ENCODE assay signal across 9 mouse cellular contexts in the genomic region with DNA sequence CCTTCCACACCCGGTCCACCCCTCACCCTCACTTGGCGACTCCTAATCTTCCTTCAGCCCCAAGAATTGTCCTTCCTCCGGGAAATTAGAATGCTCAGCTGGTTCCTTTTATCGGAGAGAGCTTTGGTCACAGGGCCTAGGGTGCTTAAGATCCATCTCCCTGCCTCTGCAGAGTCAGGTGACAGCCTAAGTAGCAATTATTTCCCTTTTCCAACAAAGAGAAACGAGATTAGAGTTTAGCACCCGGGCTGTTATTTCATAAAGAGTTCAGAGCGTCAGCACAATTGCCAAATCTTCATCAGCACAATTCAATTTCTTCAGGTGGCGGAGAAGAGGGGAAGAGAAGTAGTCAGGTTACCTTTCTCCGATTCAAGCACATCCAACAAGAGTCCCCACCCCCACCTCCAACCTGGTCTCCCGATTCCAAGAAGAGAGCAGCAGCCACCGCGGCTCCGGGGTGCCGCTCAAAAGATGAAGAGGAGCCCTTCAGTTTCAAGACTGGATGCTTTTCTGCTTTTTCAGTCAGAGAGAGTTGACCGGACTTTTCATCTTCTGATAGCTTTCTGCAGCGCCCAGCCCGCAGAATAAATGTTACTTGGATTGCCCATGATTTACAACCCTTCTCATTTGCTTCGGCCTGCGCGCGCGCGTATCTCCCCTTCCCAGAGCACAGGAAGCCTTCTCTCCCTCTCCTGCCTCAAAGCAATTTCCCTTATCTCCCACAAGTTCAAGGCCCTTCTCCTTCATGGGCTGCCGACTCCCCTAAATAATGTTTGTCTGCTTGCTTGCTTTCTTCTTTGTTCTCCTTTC. TPM values are rescaled to one million over a fixed set of nuclear protein-coding genes. Genes with fewer than 3 reads are reported as not detected.
DNase-seq lines count a peak whose midpoint lies in the region; ATAC-seq and TF ChIP-seq lines count a peak whose summit lies in the region.
"Had no signal": no experiment of that assay in that cellular context is flagged by ENCODE, and none has a peak within 500 bp of the region (broad histone marks: within the 10 kb centered on the region; RNA-seq: fewer than 3 reads in every experiment).

No protein-coding gene starts in this region.

- 0 out of 2 replicates have a peak, but pooled peaks cover 8% of the 10 kb centered on the region for H3K27me3 ChIP-seq in heart, postnatal 0 days (ENCODE audit: control insufficient read depth, insufficient read depth, low read length)
- no peaks in the 10 kb centered on the region for H3K27me3 ChIP-seq in hindbrain, embryonic 13.5 days
- no peaks in the 10 kb centered on the region for H3K27me3 ChIP-seq in midbrain, embryonic 14.5 days (ENCODE audit: control insufficient read depth, insufficient read depth, low read length)

- H3K4me1 ChIP-seq in heart, postnatal 0 days (ENCODE audit: control insufficient read depth, insufficient read depth) = peaks cover 5% of the 10 kb centered on the region; the same call in 1 of the 2 replicates
- peaks cover 56% of the 10 kb centered on the region for H3K4me1 ChIP-seq in hindbrain, embryonic 13.5 days (replicated peaks)
- H3K4me1 ChIP-seq in midbrain, embryonic 14.5 days (ENCODE audit: control insufficient read depth, insufficient read depth, low read length) = peaks cover 20% of the 10 kb centered on the region; the same call in 1 of the 2 replicates

- H3K9me3 ChIP-seq in heart, postnatal 0 days (replicated peaks; ENCODE audit: control insufficient read depth, low read length) = no peaks in the 10 kb centered on the region
- H3K9me3 ChIP-seq in hindbrain, embryonic 13.5 days = no peaks in the 10 kb centered on the region
- H3K9me3 ChIP-seq in midbrain, embryonic 14.5 days (ENCODE audit: control insufficient read depth, low read length) = no peaks in the 10 kb centered on the region
- H3K9me3 ChIP-seq: G1E had no signal

- TF ChIP-seq CTCF in heart, postnatal 0 days (IDR thresholded peaks at IDR 0.05; ENCODE audit: low read depth) = no peak
- TF ChIP-seq CTCF in brain, embryonic 14.5 days (IDR thresholded peaks at IDR 0.05; ENCODE audit: borderline replicate concordance, extremely low read depth, insufficient read depth, insufficient read length) = no peak

- H3K36me3 ChIP-seq in heart, postnatal 0 days (replicated peaks; ENCODE audit: control insufficient read depth, insufficient read depth, low read length) = no peaks in the 10 kb centered on the region
- H3K36me3 ChIP-seq in hindbrain, embryonic 13.5 days = no peaks in the 10 kb centered on the region
- no peaks in the 10 kb centered on the region for H3K36me3 ChIP-seq in midbrain, embryonic 14.5 days (ENCODE audit: control insufficient read depth, insufficient read depth, low read length)
- H3K36me3 ChIP-seq: G1E had no signal

- H3K9ac ChIP-seq in heart, postnatal 0 days (replicated peaks; ENCODE audit: low read depth, low read length) = no peak overlapping the region
- peak overlapping the region; percentile 56; the same call in 1 of the 2 replicates for H3K9ac ChIP-seq in hindbrain, embryonic 13.5 days
- no peak overlapping the region; the same call in 1 of the 2 replicates for H3K9ac ChIP-seq in midbrain, embryonic 14.5 days (replicated peaks; ENCODE audit: low read length)

- no peak for ATAC-seq in heart, postnatal 0 days (ENCODE audit: insufficient read depth, low read depth)
- ATAC-seq in hindbrain, embryonic 13.5 days (ENCODE audit: low FRiP score) = no peak
- ATAC-seq in midbrain, embryonic 14.5 days (ENCODE audit: low FRiP score, low TSS enrichment) = no peak

- H3K27ac ChIP-seq in heart, postnatal 0 days (ENCODE audit: low read depth) = no peak overlapping the region
- peak overlapping the region; percentile 73 for H3K27ac ChIP-seq in hindbrain, embryonic 13.5 days
- peak overlapping the region; percentile 45 for H3K27ac ChIP-seq in midbrain, embryonic 14.5 days (replicated peaks; ENCODE audit: low read depth, low read length)

- TF ChIP-seq EP300 in heart, postnatal 0 days (IDR thresholded peaks at IDR 0.05; ENCODE audit: low read depth) = no peak

- no peak overlapping the region for H3K4me3 ChIP-seq in heart, postnatal 0 days (ENCODE audit: low read depth, low read length)
- H3K4me3 ChIP-seq in hindbrain, embryonic 13.5 days = peak overlapping the region; percentile 3; the same call in 1 of the 2 replicates
- 0 out of 2 replicates have a peak overlapping the region, but pooled peaks have one; percentile 12 for H3K4me3 ChIP-seq in midbrain, embryonic 14.5 days (replicated peaks; ENCODE audit: low read depth, low read length)

- no peak for TF ChIP-seq POLR2A in brain, embryonic 14.5 days (IDR thresholded peaks at IDR 0.05; ENCODE audit: borderline replicate concordance, extremely low read depth, insufficient read depth, insufficient read length, poor library complexity, severe bottlenecking)

- 21% methylated on average over 24 of the region's 24 CpGs for WGBS in heart, postnatal 0 days
- 23% methylated on average over 24 of the region's 24 CpGs for WGBS in hindbrain, embryonic 13.5 days
- 16% methylated on average over 24 of the region's 24 CpGs for WGBS in midbrain, embryonic 14.5 days

- peak overlapping the region; percentile 35 for H3K4me2 ChIP-seq in heart, postnatal 0 days (ENCODE audit: low read depth, low read length)
- peak overlapping the region; percentile 36 for H3K4me2 ChIP-seq in hindbrain, embryonic 13.5 days
- peak overlapping the region; percentile 40 for H3K4me2 ChIP-seq in midbrain, embryonic 14.5 days (ENCODE audit: low read length)

- no peak for DNase-seq in heart, postnatal 0 days (ENCODE audit: low spot score)
- no peak for DNase-seq in heart, postnatal 4 days
- DNase-seq in brain, embryonic 14.5 days (ENCODE audit: low read depth) = peak; percentile 66
- peak; percentile 67 for DNase-seq in midbrain, embryonic 14.5 days
- no peak for DNase-seq in urinary bladder, postnatal 4 days (ENCODE audit: low spot score in 2 of 2)
- DNase-seq in T-cell, adult 2 months (ENCODE audit: low spot score) = no peak
- no peak for DNase-seq in layer of hippocampus, adult 9-10 months (ENCODE audit: low spot score)

RNA-seq across cellular contexts. Expression of a gene that starts 26.7 kb away (rescaled TPM):
- total RNA-seq in heart, postnatal 0 days (2014; rRNA removed; ENCODE audit: low replicate concordance) = 39.6 and 72.2 TPM in 2 replicates
- 25.1 and 31.1 TPM in 2 replicates for polyA plus RNA-seq in heart, postnatal 0 days (2015; fragmentation: Nextera tagmentation; extraction: Ambion mirVana)
- total RNA-seq in heart, postnatal 4 days (2021) = 10 to 100 TPM; 45.6 to 56.2 TPM
- polyA plus RNA-seq in brain, embryonic 14.5 days (2012; rRNA removed) = 94.8 and 102 TPM in 2 replicates
- 87.3 and 96.3 TPM in 2 replicates for polyA plus RNA-seq in hindbrain, embryonic 13.5 days (2015; fragmentation: Nextera tagmentation; extraction: Ambion mirVana)
- polyA plus RNA-seq in midbrain, embryonic 14.5 days (2014; fragmentation: Nextera tagmentation; extraction: Ambion mirVana) = 86.0 and 110 TPM in 2 replicates

Comparison
In these comparisons a context has a peak if more than half of its experiments do, and no peak if none do; other contexts are left out.
1. DNase-seq: peak in brain, embryonic 14.5 days (single experiment) and midbrain, embryonic 14.5 days (single experiment); none in heart, postnatal 0 days (single experiment), heart, postnatal 4 days (single experiment), urinary bladder, postnatal 4 days (0 of 2), T-cell, adult 2 months (single experiment) and layer of hippocampus, adult 9-10 months (single experiment).
2. Peak in every context shown above with its lines, with median percentiles within 50 percentile points of each other: H3K4me2 ChIP-seq.